Mouse (Mus musculus) spleen, adult 2 months (tissue): Measurements from ENCODE around the gene Abr.

Source experiments
- CTCF ChIP-seq: fragments of 200-500 bp; IDR thresholded peaks from 2 replicates; pipeline ENCODE4 v1.5.1; 2011; ENCODE audit warnings: mild to moderate bottlenecking, inconsistent platforms; ENCODE audit not compliant: insufficient read depth, insufficient read length, insufficient replicate concordance; ENCODE audit errors: extremely low read depth
- POLR2A ChIP-seq: fragments of 200-500 bp; IDR thresholded peaks from 2 replicates; pipeline ENCODE4 v1.6.1; 2011; ENCODE audit warnings: low read depth, low read length, inconsistent platforms

- TF ChIP-seq POLR2A (no peak), CTCF (no peak)
Measured at GRCm38 (mm10) chr11:76397650-76398311, 224.3 kb downstream of the Abr start.
